Mouse (Mus musculus) hindbrain, embryonic 16.5 days (tissue): ENCODE results near the gene Mettl24. TPM values are rescaled to one million over a fixed set of nuclear protein-coding genes. Genes with fewer than 3 reads are reported as not detected.
"Not testable (repeated sequence)": the region's sequence is repeated elsewhere in the genome, so short reads cannot be mapped to it uniquely, and the experiment has no call there.

Experiments
- ATAC-seq: fragments of 200-750 bp; cut with Nextera tagmentation; 2 replicates; pipeline ENCODE4 v1.8.0; 2017; ENCODE audit warnings: moderate TSS enrichment, moderate library complexity
- H3K27ac ChIP-seq: fragments of 300-500 bp; sonication (generic); 2 replicates; pipeline ENCODE4 v1.5.1; 2014; ENCODE audit warnings: low read depth, mild to moderate bottlenecking, control low read depth, low read length, moderate library complexity
- H3K27me3 ChIP-seq: fragments of 300-500 bp; sonication (generic); replicated peaks from 2 replicates; pipeline ENCODE4 v1.6.1; 2014; ENCODE audit warnings: low read length; ENCODE audit not compliant: control insufficient read depth, insufficient read depth
- H3K36me3 ChIP-seq: fragments of 300-500 bp; sonication (generic); 2 replicates; pipeline ENCODE4 v1.6.1; 2014; ENCODE audit warnings: mild to moderate bottlenecking, low read length, moderate library complexity, mixed read lengths; ENCODE audit not compliant: control insufficient read depth, insufficient read depth
- H3K4me1 ChIP-seq: fragments of 300-500 bp; sonication (generic); 2 replicates; pipeline ENCODE4 v1.6.1; 2014; ENCODE audit warnings: low read depth, low read length; ENCODE audit not compliant: control insufficient read depth, insufficient read depth
- H3K4me2 ChIP-seq: fragments of 300-500 bp; sonication (generic); 2 replicates; pipeline ENCODE4 v1.6.1; 2014; ENCODE audit warnings: mild to moderate bottlenecking, low read length, control low read depth, moderate library complexity
- H3K4me3 ChIP-seq: fragments of 300-500 bp; sonication (generic); 2 replicates; pipeline ENCODE4 v1.5.1; 2014; ENCODE audit warnings: mild to moderate bottlenecking, low read length, control low read depth, moderate library complexity
- H3K9ac ChIP-seq: fragments of 300-500 bp; sonication (generic); 2 replicates; pipeline ENCODE4 v1.6.1; 2014; ENCODE audit warnings: low read depth, mild to moderate bottlenecking, control low read depth, low read length, moderate library complexity
- H3K9me3 ChIP-seq: fragments of 300-500 bp; sonication (generic); 2 replicates; pipeline ENCODE4 v1.6.1; 2014; ENCODE audit warnings: mild to moderate bottlenecking, low read length, moderate library complexity; ENCODE audit not compliant: control insufficient read depth
- WGBS: fragments of 180-500 bp; shearing (Covaris S2); extraction: QIAGEN DNeasy Blood & Tissue Kit; methylation state at CpG from one replicate; pipeline ENCODE4 v1.1.7; 2014; 5-methylcytosine and 5-hydroxymethylcytosine counted together
- polyA plus RNA-seq: library from polyadenylated mRNA; unstranded; fragments of >200 nt; fragmentation: Nextera tagmentation; extraction: Ambion mirVana; gene quantifications from 2 replicates; pipeline ENCODE4 v1.2.1, GENCODE M21; 2015

Gene Mettl24
- polyA plus RNA-seq, 1 experiment from 2014 or later = 0.84 TPM

DNA sequence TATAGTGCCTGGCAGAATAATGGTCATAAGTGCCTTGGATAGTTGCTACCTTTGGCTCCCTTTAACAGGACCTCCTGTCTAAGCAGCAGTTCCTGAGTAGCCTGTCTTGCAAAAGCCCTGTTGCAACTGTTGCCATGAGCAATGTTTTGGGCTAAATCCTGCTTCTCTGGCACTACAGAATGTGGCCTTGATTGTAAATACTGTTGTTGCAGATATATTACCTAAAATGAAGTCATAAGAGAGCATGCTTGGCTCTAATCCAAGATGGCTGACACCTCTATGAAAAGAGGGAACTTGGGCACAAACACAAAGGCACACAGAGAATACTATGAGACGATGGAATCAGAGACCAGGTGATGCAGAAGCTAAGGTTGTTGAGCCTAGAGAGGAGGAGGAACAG, 122.1 kb downstream of the Mettl24 start:
- no peak overlapping the region for H3K4me3 ChIP-seq
- no peak for ATAC-seq
- H3K27me3 ChIP-seq = no peaks in the 10 kb centered on the region
- H3K9me3 ChIP-seq = no peaks in the 10 kb centered on the region
- WGBS = 74% methylated on average over 1 of the region's 1 CpGs
- H3K9ac ChIP-seq = no peak overlapping the region
- no peak overlapping the region for H3K27ac ChIP-seq
- no peaks in the 10 kb centered on the region for H3K4me1 ChIP-seq
- H3K36me3 ChIP-seq = no peaks in the 10 kb centered on the region
- H3K4me2 ChIP-seq = no peak overlapping the region

DNA sequence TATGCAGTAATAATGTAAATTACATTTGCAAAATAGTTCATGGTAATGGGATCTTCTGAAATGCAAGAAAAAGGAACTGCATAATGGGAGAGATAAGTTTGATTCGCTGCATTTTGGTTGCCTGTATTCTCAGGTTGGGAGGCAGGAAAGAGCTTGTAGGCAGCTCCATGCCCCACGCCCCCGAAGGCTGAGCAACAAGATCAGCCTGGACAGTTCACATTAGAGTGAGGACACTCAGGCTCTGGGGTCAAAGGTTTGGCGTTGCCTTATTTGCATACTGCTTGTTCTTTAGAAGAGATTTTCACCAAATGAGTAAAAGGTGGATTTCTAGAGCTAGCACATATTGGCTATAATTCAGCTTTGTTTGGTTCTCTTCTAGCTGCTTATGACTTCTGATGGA, 123.1 kb downstream of the Mettl24 start:
- Histone ChIP-seq H3K4me3 (no peak overlapping the region), H3K9me3 (no peaks in the 10 kb centered on the region), H3K27me3 (no peaks in the 10 kb centered on the region), H3K4me1 (no peaks in the 10 kb centered on the region), H3K4me2 (no peak overlapping the region), H3K9ac (no peak overlapping the region), H3K36me3 (no peaks in the 10 kb centered on the region), H3K27ac (no peak overlapping the region)
- WGBS = 86% methylated on average over 4 of the region's 4 CpGs
- no peak for ATAC-seq

DNA sequence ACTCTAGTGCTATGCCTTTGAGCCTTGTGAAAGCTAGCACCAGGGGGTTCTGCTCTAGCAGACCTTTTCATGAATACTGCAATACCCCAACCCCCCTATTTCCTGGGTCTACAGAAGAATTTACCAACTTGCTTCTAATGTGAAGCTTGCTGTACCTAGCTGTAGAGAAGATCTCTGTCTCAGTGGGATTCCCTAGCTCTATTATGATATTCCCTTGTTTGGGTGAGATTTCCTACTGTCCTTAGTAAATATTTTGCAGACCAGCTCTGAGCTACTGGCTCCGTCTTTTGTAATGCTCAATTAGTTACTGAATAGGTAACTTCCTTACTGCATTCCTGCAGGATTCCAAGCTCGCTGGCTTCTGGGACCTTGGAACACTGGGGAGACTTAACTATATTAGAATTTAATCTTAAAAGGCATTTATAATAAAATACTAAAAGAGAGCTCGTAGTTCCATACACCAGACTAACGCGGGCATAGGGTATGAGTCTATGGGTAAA, 126.4 kb downstream of the Mettl24 start:
- H3K9ac ChIP-seq, H3K9me3 ChIP-seq, H3K27me3 ChIP-seq, H3K4me3 ChIP-seq, H3K4me2 ChIP-seq, H3K27ac ChIP-seq, H3K4me1 ChIP-seq, H3K36me3 ChIP-seq, ATAC-seq: not testable (repeated sequence)
- WGBS = 26% methylated on average over 5 of the region's 5 CpGs

GRCm38 (mm10) chr10:40813627-40814026, 130.5 kb downstream of the Mettl24 start:
- WGBS = 60% methylated on average over 4 of the region's 4 CpGs
- no peak overlapping the region for H3K4me3 ChIP-seq
- no peaks in the 10 kb centered on the region for H3K27me3 ChIP-seq
- ATAC-seq = no peak
- no peak overlapping the region for H3K4me2 ChIP-seq
- H3K9me3 ChIP-seq = no peaks in the 10 kb centered on the region
- no peaks in the 10 kb centered on the region for H3K4me1 ChIP-seq
- H3K36me3 ChIP-seq = no peaks in the 10 kb centered on the region
- H3K27ac ChIP-seq = no peak overlapping the region
- H3K9ac ChIP-seq = no peak overlapping the region

- Histone ChIP-seq H3K27ac (no peak overlapping the region), H3K36me3 (no peaks in the 10 kb centered on the region), H3K27me3 (no peaks in the 10 kb centered on the region), H3K4me3 (no peak overlapping the region), H3K4me2 (no peak overlapping the region), H3K9me3 (no peaks in the 10 kb centered on the region), H3K9ac (no peak overlapping the region), H3K4me1 (no peaks in the 10 kb centered on the region)
- no peak for ATAC-seq
- 61% methylated on average over 6 of the region's 6 CpGs for WGBS
Measured at GRCm38 (mm10) chr10:40816471-40816870, 133.4 kb downstream of the Mettl24 start.

DNA sequence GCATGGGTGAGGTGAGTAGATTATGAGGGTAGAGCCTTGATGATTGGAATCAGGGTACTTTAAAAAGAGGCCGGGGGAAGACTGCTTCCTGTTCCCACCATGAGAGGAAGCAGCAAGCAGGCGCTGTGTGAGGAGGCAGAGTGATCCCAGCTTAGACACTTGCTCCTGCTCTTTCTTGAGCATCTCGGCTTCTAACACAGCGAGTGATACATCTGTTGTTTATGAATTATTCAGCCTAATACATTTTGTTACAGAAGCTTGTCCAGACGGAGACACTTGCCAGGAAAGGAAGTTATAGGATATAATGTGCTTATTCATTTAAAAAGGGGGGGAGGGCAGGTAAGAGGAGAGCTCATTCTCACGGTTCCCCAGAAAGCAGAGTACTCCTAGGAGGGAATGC, 142.9 kb downstream of the Mettl24 start:
- Histone ChIP-seq H3K9ac (no peak overlapping the region), H3K4me2 (no peak overlapping the region), H3K36me3 (0 out of 2 replicates have a peak, but pooled peaks cover 2% of the 10 kb centered on the region), H3K27ac (no peak overlapping the region), H3K27me3 (no peaks in the 10 kb centered on the region), H3K4me3 (no peak overlapping the region), H3K4me1 (no peaks in the 10 kb centered on the region), H3K9me3 (no peaks in the 10 kb centered on the region)
- WGBS = 73% methylated on average over 6 of the region's 6 CpGs
- ATAC-seq = no peak

DNA sequence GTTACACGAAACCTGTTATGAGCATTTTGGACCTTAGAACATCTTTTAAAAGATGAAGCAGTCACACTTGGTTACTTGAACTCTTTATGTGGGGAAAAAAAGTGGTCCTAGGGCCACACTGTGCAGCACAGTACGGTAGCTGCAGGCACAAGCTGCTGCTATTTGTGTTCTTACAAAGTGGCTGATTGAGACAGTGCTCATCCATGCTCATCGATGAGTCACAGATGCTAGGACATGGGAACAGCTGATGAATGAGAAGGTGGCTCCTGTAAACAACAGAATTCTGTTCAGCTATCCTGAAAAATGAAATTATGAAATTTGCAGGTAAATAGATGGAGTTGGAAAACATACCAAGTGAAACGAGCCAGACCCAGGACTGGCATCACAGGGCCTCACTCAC, 144.6 kb downstream of the Mettl24 start:
- no peak for ATAC-seq
- 91% methylated on average over 4 of the region's 4 CpGs for WGBS
- Histone ChIP-seq H3K27ac (no peak overlapping the region), H3K27me3 (no peaks in the 10 kb centered on the region), H3K36me3 (0 out of 2 replicates have a peak, but pooled peaks cover 2% of the 10 kb centered on the region), H3K4me3 (no peak overlapping the region), H3K9me3 (no peaks in the 10 kb centered on the region), H3K4me2 (no peak overlapping the region), H3K4me1 (no peaks in the 10 kb centered on the region), H3K9ac (no peak overlapping the region)

DNA sequence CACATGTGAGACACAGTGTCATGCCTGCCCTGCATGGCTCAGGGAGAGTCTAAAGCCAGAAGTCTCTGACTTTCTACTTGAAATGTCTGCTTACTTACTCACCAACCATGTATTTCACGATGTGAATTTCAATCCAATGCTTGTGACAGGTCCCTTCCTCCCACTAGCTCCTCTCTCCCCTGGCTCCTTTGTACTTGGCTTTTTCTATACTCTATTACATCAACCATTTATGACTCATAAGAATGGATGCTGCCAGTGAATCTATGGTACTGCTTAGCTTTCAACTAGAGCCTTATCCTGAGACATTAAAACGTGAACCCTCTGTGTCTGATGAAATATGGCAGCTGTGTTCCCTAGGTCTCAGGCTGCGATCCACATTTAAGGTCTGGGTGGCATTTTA, 147.2 kb downstream of the Mettl24 start:
- no peak overlapping the region for H3K4me3 ChIP-seq
- no peaks in the 10 kb centered on the region for H3K4me1 ChIP-seq
- 93% methylated on average over 3 of the region's 3 CpGs for WGBS
- H3K36me3 ChIP-seq = peaks cover 12% of the 10 kb centered on the region
- H3K27me3 ChIP-seq = no peaks in the 10 kb centered on the region
- no peak for ATAC-seq
- H3K4me2 ChIP-seq = no peak overlapping the region
- no peak overlapping the region for H3K9ac ChIP-seq
- H3K27ac ChIP-seq = no peak overlapping the region
- no peaks in the 10 kb centered on the region for H3K9me3 ChIP-seq

DNA sequence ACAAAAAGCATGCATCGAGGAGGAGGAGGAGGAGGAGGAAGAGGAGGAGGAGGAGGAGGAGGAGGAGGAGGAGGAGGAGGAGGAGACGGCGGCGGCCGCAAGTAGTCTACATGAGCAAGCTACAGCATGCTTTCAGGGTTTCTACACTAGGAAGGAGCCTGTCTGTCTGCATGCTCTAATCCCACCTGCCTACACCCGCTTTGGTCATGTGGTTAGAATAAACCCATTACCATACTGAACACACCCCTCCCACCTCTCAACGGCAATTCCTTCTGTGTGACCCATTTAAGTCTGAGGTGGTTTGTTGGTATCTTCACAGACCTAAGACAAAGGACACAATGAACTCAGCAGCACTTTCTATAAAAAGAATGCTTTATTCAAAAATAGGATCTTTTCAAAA, 148.2 kb downstream of the Mettl24 start:
- ATAC-seq = no peak
- Histone ChIP-seq H3K4me3 (no peak overlapping the region), H3K4me1 (no peaks in the 10 kb centered on the region), H3K27me3 (no peaks in the 10 kb centered on the region), H3K9me3 (no peaks in the 10 kb centered on the region), H3K27ac (no peak overlapping the region), H3K36me3 (peaks cover 18% of the 10 kb centered on the region), H3K9ac (no peak overlapping the region), H3K4me2 (no peak overlapping the region)
- 94% methylated on average over 7 of the region's 7 CpGs for WGBS

DNA sequence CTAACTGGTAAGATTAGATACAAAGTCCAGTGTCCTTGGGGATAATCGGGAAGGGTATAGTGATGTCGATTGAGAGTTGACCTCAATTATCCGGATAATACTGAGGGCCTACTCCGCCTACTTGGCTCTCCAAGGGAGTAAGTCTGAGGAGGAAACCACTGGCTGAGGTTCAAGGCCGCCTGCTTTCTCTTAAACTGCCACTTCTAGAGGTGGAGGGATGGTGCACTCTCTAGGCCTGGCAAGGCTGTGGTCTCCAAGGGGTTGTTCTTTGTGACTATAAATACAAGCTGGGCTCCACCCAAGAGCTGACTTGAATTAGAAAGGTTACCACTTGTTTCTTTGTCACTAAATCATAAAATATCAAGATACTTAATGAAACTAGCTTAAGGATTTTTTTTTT, 157.0 kb downstream of the Mettl24 start:
- no peak for ATAC-seq
- 93% methylated on average over 5 of the region's 5 CpGs for WGBS
- H3K36me3 ChIP-seq = peaks cover 28% of the 10 kb centered on the region
- no peak overlapping the region for H3K4me2 ChIP-seq
- H3K27ac ChIP-seq = no peak overlapping the region
- H3K9me3 ChIP-seq = no peaks in the 10 kb centered on the region
- H3K27me3 ChIP-seq = no peaks in the 10 kb centered on the region
- H3K9ac ChIP-seq = no peak overlapping the region
- H3K4me1 ChIP-seq = no peaks in the 10 kb centered on the region
- H3K4me3 ChIP-seq = no peak overlapping the region
